Mouse (Mus musculus): ENCODE results near the gene 3110009E18Rik. TPM values are rescaled to one million over a fixed set of nuclear protein-coding genes. Genes with fewer than 3 reads are reported as not detected.

The 3110009E18Rik gene
- polyA plus RNA-seq, 1 experiment from 2014 or later: 5.1 TPM

GRCm38 (mm10) chr1:120203836-120204235 lies 82.8 kb downstream of the 3110009E18Rik start:
- TF ChIP-seq EP300 (IDR thresholded peaks at IDR 0.05; ENCODE audit: low read depth) (no peak), CTCF (IDR thresholded peaks at IDR 0.05; ENCODE audit: low read depth) (no peak)
- 72% methylated on average over 5 of the region's 5 CpGs for WGBS (ENCODE audit: insufficient replicate concordance)
- DNase-seq: no peak
- H3K9me3 ChIP-seq (ENCODE audit: low read length): no peaks in the 10 kb centered on the region
- H3K9ac ChIP-seq (replicated peaks): no peak overlapping the region
- no peak overlapping the region for H3K4me2 ChIP-seq (ENCODE audit: low read depth, low read length)
- no peak overlapping the region for H3K27ac ChIP-seq (ENCODE audit: low read depth)
- no peaks in the 10 kb centered on the region for H3K4me1 ChIP-seq (ENCODE audit: insufficient read depth)
- no peak for ATAC-seq
- no peak overlapping the region for H3K4me3 ChIP-seq (ENCODE audit: low read depth, low read length)
- no peaks in the 10 kb centered on the region for H3K27me3 ChIP-seq (ENCODE audit: insufficient read depth, low read length)
- no peaks in the 10 kb centered on the region for H3K36me3 ChIP-seq (replicated peaks; ENCODE audit: insufficient read depth, low read length)

GRCm38 (mm10) chr1:120204834-120205233 lies 83.8 kb downstream of the 3110009E18Rik start:
- H3K4me2 ChIP-seq (ENCODE audit: low read depth, low read length): no peak overlapping the region
- DNase-seq (no peak), ATAC-seq (no peak)
- no peaks in the 10 kb centered on the region for H3K36me3 ChIP-seq (replicated peaks; ENCODE audit: insufficient read depth, low read length)
- no peak overlapping the region for H3K27ac ChIP-seq (ENCODE audit: low read depth)
- H3K9me3 ChIP-seq (ENCODE audit: low read length): no peaks in the 10 kb centered on the region
- H3K4me1 ChIP-seq (ENCODE audit: insufficient read depth): no peaks in the 10 kb centered on the region
- no peak for TF ChIP-seq CTCF (IDR thresholded peaks at IDR 0.05; ENCODE audit: low read depth)
- no peak for TF ChIP-seq EP300 (IDR thresholded peaks at IDR 0.05; ENCODE audit: low read depth)
- H3K27me3 ChIP-seq (ENCODE audit: insufficient read depth, low read length): no peaks in the 10 kb centered on the region
- H3K9ac ChIP-seq (replicated peaks): no peak overlapping the region
- WGBS (ENCODE audit: insufficient replicate concordance): 43% methylated on average over 1 of the region's 1 CpGs
- H3K4me3 ChIP-seq (ENCODE audit: low read depth, low read length): no peak overlapping the region

- no peak overlapping the region for H3K9ac ChIP-seq (replicated peaks)
- no peak overlapping the region for H3K27ac ChIP-seq (ENCODE audit: low read depth)
- H3K4me1 ChIP-seq (ENCODE audit: insufficient read depth): no peaks in the 10 kb centered on the region
- DNase-seq: no peak
- no peak overlapping the region for H3K4me2 ChIP-seq (ENCODE audit: low read depth, low read length)
- no peak overlapping the region for H3K4me3 ChIP-seq (ENCODE audit: low read depth, low read length)
- TF ChIP-seq CTCF (IDR thresholded peaks at IDR 0.05; ENCODE audit: low read depth) (no peak), EP300 (IDR thresholded peaks at IDR 0.05; ENCODE audit: low read depth) (no peak)
- ATAC-seq: no peak
- no peaks in the 10 kb centered on the region for H3K36me3 ChIP-seq (replicated peaks; ENCODE audit: insufficient read depth, low read length)
- no peaks in the 10 kb centered on the region for H3K27me3 ChIP-seq (ENCODE audit: insufficient read depth, low read length)
- H3K9me3 ChIP-seq (ENCODE audit: low read length): no peaks in the 10 kb centered on the region
- 73% methylated on average over 6 of the region's 6 CpGs for WGBS (ENCODE audit: insufficient replicate concordance)
Measured at GRCm38 (mm10) chr1:120207568-120207967, 86.6 kb downstream of the 3110009E18Rik start.

GRCm38 (mm10) chr1:120208502-120209230 lies 87.7 kb downstream of the 3110009E18Rik start:
- H3K9me3 ChIP-seq (ENCODE audit: low read length): no peaks in the 10 kb centered on the region
- H3K27ac ChIP-seq (ENCODE audit: low read depth): no peak overlapping the region
- DNase-seq: no peak
- no peak overlapping the region for H3K4me3 ChIP-seq (ENCODE audit: low read depth, low read length)
- ATAC-seq: no peak
- WGBS (ENCODE audit: insufficient replicate concordance): 80% methylated on average over 11 of the region's 11 CpGs
- no peak for TF ChIP-seq CTCF (IDR thresholded peaks at IDR 0.05; ENCODE audit: low read depth)
- no peak for TF ChIP-seq EP300 (IDR thresholded peaks at IDR 0.05; ENCODE audit: low read depth)
- no peaks in the 10 kb centered on the region for H3K4me1 ChIP-seq (ENCODE audit: insufficient read depth)
- H3K27me3 ChIP-seq (ENCODE audit: insufficient read depth, low read length): no peaks in the 10 kb centered on the region
- H3K4me2 ChIP-seq (ENCODE audit: low read depth, low read length): no peak overlapping the region
- no peak overlapping the region for H3K9ac ChIP-seq (replicated peaks)
- H3K36me3 ChIP-seq (replicated peaks; ENCODE audit: insufficient read depth, low read length): no peaks in the 10 kb centered on the region

GRCm38 (mm10) chr1:120220841-120221240 lies 99.9 kb downstream of the 3110009E18Rik start:
- ATAC-seq (no peak), DNase-seq (no peak)
- no peaks in the 10 kb centered on the region for H3K36me3 ChIP-seq (replicated peaks; ENCODE audit: insufficient read depth, low read length)
- H3K4me1 ChIP-seq (ENCODE audit: insufficient read depth): no peaks in the 10 kb centered on the region
- H3K9ac ChIP-seq (replicated peaks): no peak overlapping the region
- H3K27ac ChIP-seq (ENCODE audit: low read depth): no peak overlapping the region
- TF ChIP-seq CTCF (IDR thresholded peaks at IDR 0.05; ENCODE audit: low read depth) (no peak), EP300 (IDR thresholded peaks at IDR 0.05; ENCODE audit: low read depth) (no peak)
- H3K9me3 ChIP-seq (ENCODE audit: low read length): no peaks in the 10 kb centered on the region
- H3K27me3 ChIP-seq (ENCODE audit: insufficient read depth, low read length): no peaks in the 10 kb centered on the region
- WGBS (ENCODE audit: insufficient replicate concordance): 76% methylated on average over 6 of the region's 6 CpGs
- no peak overlapping the region for H3K4me2 ChIP-seq (ENCODE audit: low read depth, low read length)
- H3K4me3 ChIP-seq (ENCODE audit: low read depth, low read length): no peak overlapping the region

- TF ChIP-seq EP300 (IDR thresholded peaks at IDR 0.05; ENCODE audit: low read depth) (no peak), CTCF (IDR thresholded peaks at IDR 0.05; ENCODE audit: low read depth) (no peak)
- no peak overlapping the region for H3K4me2 ChIP-seq (ENCODE audit: low read depth, low read length)
- H3K9me3 ChIP-seq (ENCODE audit: low read length): no peaks in the 10 kb centered on the region
- no peak overlapping the region for H3K4me3 ChIP-seq (ENCODE audit: low read depth, low read length)
- no peaks in the 10 kb centered on the region for H3K27me3 ChIP-seq (ENCODE audit: insufficient read depth, low read length)
- DNase-seq (no peak), ATAC-seq (no peak)
- H3K27ac ChIP-seq (ENCODE audit: low read depth): no peak overlapping the region
- no peak overlapping the region for H3K9ac ChIP-seq (replicated peaks)
- 59% methylated on average over 2 of the region's 2 CpGs for WGBS (ENCODE audit: insufficient replicate concordance)
- H3K4me1 ChIP-seq (ENCODE audit: insufficient read depth): no peaks in the 10 kb centered on the region
- no peaks in the 10 kb centered on the region for H3K36me3 ChIP-seq (replicated peaks; ENCODE audit: insufficient read depth, low read length)
Measured at GRCm38 (mm10) chr1:120221285-120221684, 100.3 kb downstream of the 3110009E18Rik start.
